Mouse (Mus musculus): ENCODE measurements around the gene Kdm2b. TPM values are rescaled to one million over a fixed set of nuclear protein-coding genes. Genes with fewer than 3 reads are reported as not detected.

Gene Kdm2b
- polyA plus RNA-seq, 1 experiment = 24.2 TPM

GRCm38 (mm10) chr5:122887926-122888611, 101.6 kb downstream of the Kdm2b start:
- no peak overlapping the region for H3K27ac ChIP-seq (ENCODE audit: control insufficient read depth, insufficient read depth, low read depth, low read length, poor library complexity)
- peaks cover 8% of the 10 kb centered on the region; the same call in 1 of the 2 replicates for H3K4me1 ChIP-seq (ENCODE audit: control insufficient read depth, insufficient read depth, low read length)
- WGBS = 85% methylated on average over 8 of the region's 8 CpGs
- TF ChIP-seq CTCF (IDR thresholded peaks at IDR 0.05; ENCODE audit: control insufficient read depth, insufficient read depth, low read length) = no peak
- H3K4me3 ChIP-seq (replicated peaks; ENCODE audit: control insufficient read depth, low read depth, low read length) = no peak overlapping the region

GRCm38 (mm10) chr5:122887033-122887432, 102.6 kb downstream of the Kdm2b start:
- Histone ChIP-seq H3K4me3 (replicated peaks; ENCODE audit: control insufficient read depth, low read depth, low read length) (no peak overlapping the region), H3K4me1 (ENCODE audit: control insufficient read depth, insufficient read depth, low read length) (peaks cover 8% of the 10 kb centered on the region; the same call in 1 of the 2 replicates), H3K27ac (ENCODE audit: control insufficient read depth, insufficient read depth, low read depth, low read length, poor library complexity) (no peak overlapping the region)
- 86% methylated on average over 9 of the region's 9 CpGs for WGBS
- TF ChIP-seq POLR2A (IDR thresholded peaks at IDR 0.05; ENCODE audit: borderline replicate concordance, control insufficient read depth, low read depth, low read length) = no peak
- TF ChIP-seq CTCF (IDR thresholded peaks at IDR 0.05; ENCODE audit: control insufficient read depth, insufficient read depth, low read length) = no peak

- Histone ChIP-seq H3K4me1 (ENCODE audit: control insufficient read depth, insufficient read depth, low read length) (peaks cover 8% of the 10 kb centered on the region; the same call in 1 of the 2 replicates), H3K4me3 (replicated peaks; ENCODE audit: control insufficient read depth, low read depth, low read length) (no peak overlapping the region), H3K27ac (ENCODE audit: control insufficient read depth, insufficient read depth, low read depth, low read length, poor library complexity) (no peak overlapping the region)
- TF ChIP-seq POLR2A (IDR thresholded peaks at IDR 0.05; ENCODE audit: borderline replicate concordance, control insufficient read depth, low read depth, low read length) (no peak), CTCF (IDR thresholded peaks at IDR 0.05; ENCODE audit: control insufficient read depth, insufficient read depth, low read length) (no peak)
- 53% methylated on average over 7 of the region's 7 CpGs for WGBS
Measured at GRCm38 (mm10) chr5:122884594-122885348, 104.9 kb downstream of the Kdm2b start.

- 32% methylated on average over 2 of the region's 2 CpGs for WGBS
- Histone ChIP-seq H3K27ac (ENCODE audit: control insufficient read depth, insufficient read depth, low read depth, low read length, poor library complexity) (no peak overlapping the region), H3K4me1 (ENCODE audit: control insufficient read depth, insufficient read depth, low read length) (peaks cover 8% of the 10 kb centered on the region; the same call in 1 of the 2 replicates), H3K4me3 (replicated peaks; ENCODE audit: control insufficient read depth, low read depth, low read length) (no peak overlapping the region)
- no peak for TF ChIP-seq POLR2A (IDR thresholded peaks at IDR 0.05; ENCODE audit: borderline replicate concordance, control insufficient read depth, low read depth, low read length)
Measured at GRCm38 (mm10) chr5:122883652-122884235, 105.9 kb downstream of the Kdm2b start.

- TF ChIP-seq CTCF (IDR thresholded peaks at IDR 0.05; ENCODE audit: control insufficient read depth, insufficient read depth, low read length) = no peak
- TF ChIP-seq POLR2A (IDR thresholded peaks at IDR 0.05; ENCODE audit: borderline replicate concordance, control insufficient read depth, low read depth, low read length) = no peak
Measured at GRCm38 (mm10) chr5:122883237-122883636, 106.4 kb downstream of the Kdm2b start.

GRCm38 (mm10) chr5:122882256-122883050, 107.2 kb downstream of the Kdm2b start:
- Histone ChIP-seq H3K27ac (ENCODE audit: control insufficient read depth, insufficient read depth, low read depth, low read length, poor library complexity) (no peak overlapping the region), H3K4me1 (ENCODE audit: control insufficient read depth, insufficient read depth, low read length) (peaks cover 8% of the 10 kb centered on the region; the same call in 1 of the 2 replicates), H3K4me3 (replicated peaks; ENCODE audit: control insufficient read depth, low read depth, low read length) (no peak overlapping the region)
- WGBS = 87% methylated on average over 18 of the region's 18 CpGs
- TF ChIP-seq POLR2A (IDR thresholded peaks at IDR 0.05; ENCODE audit: borderline replicate concordance, control insufficient read depth, low read depth, low read length) (no peak), CTCF (IDR thresholded peaks at IDR 0.05; ENCODE audit: control insufficient read depth, insufficient read depth, low read length) (no peak)

More at GRCm38 (mm10) chr5:122883237-122883636, 106.4 kb downstream of the Kdm2b start:
- 73% methylated on average over 9 of the region's 9 CpGs for WGBS
- no peak overlapping the region for H3K27ac ChIP-seq (ENCODE audit: control insufficient read depth, insufficient read depth, low read depth, low read length, poor library complexity)
- no peak overlapping the region for H3K4me3 ChIP-seq (replicated peaks; ENCODE audit: control insufficient read depth, low read depth, low read length)
- peaks cover 8% of the 10 kb centered on the region; the same call in 1 of the 2 replicates for H3K4me1 ChIP-seq (ENCODE audit: control insufficient read depth, insufficient read depth, low read length)

- Histone ChIP-seq H3K27ac (ENCODE audit: control insufficient read depth, insufficient read depth, low read depth, low read length, poor library complexity) (no peak overlapping the region), H3K4me3 (replicated peaks; ENCODE audit: control insufficient read depth, low read depth, low read length) (no peak overlapping the region), H3K4me1 (ENCODE audit: control insufficient read depth, insufficient read depth, low read length) (peaks cover 8% of the 10 kb centered on the region; the same call in 1 of the 2 replicates)
- TF ChIP-seq POLR2A (IDR thresholded peaks at IDR 0.05; ENCODE audit: borderline replicate concordance, control insufficient read depth, low read depth, low read length) (no peak), CTCF (IDR thresholded peaks at IDR 0.05; ENCODE audit: control insufficient read depth, insufficient read depth, low read length) (peak; percentile 73)
- WGBS = 56% methylated on average over 5 of the region's 5 CpGs
Measured at GRCm38 (mm10) chr5:122881313-122881712, 108.3 kb downstream of the Kdm2b start.
